Mouse (Mus musculus) thymus, adult 2 months (tissue): ENCODE measurements at regions not wholly inside any gene's neighbourhood (a gene's known extent, or its start where the extent isn't known, plus 50 kb on each side); places are given as distances from the start of the nearest gene placed in this dataset.

Source experiments
- CTCF ChIP-seq: fragments of 200-500 bp; IDR thresholded peaks from 2 replicates; pipeline ENCODE4 v1.5.1; 2012; ENCODE audit warnings: mild to moderate bottlenecking, control low read depth, low read length, moderate library complexity, borderline replicate concordance; ENCODE audit not compliant: control insufficient read depth, poor library complexity, insufficient read depth; ENCODE audit errors: extremely low read depth
- POLR2A ChIP-seq: fragments of 200-500 bp; IDR thresholded peaks from 2 replicates; pipeline ENCODE4 v1.6.1; 2012; ENCODE audit warnings: mild to moderate bottlenecking, low read length, control low read depth, moderate library complexity; ENCODE audit not compliant: control insufficient read depth, poor library complexity, insufficient read depth; ENCODE audit errors: extremely low read depth

DNA sequence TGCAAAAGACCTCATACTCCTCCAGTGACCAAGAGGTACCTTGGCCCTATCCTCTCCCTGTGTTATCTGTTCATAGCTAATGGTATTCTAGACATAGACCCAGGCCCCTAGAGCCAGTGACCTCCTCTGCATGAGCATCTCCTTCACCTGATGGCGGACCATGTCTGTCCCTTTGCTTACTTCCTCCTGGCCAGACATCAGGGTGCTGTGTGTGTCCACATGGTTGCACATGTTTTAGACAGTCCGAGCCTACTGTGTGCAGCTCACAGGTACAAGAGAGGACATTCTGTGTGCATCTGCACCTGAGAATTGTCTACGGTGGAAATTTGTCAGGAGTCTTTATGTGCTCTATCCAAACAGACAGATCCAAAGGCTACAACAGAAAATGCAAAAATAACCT lies 79.8 kb downstream of the Tex35 start:
- TF ChIP-seq POLR2A = no peak
- TF ChIP-seq CTCF = no peak
